Mouse (Mus musculus) embryonic facial prominence, embryonic 13.5 days (tissue): Measurements from ENCODE around the gene Edem1. TPM values are rescaled to one million over a fixed set of nuclear protein-coding genes. Genes with fewer than 3 reads are reported as not detected.

ENCODE experiments used
- ATAC-seq: fragments of 200-750 bp; cut with Nextera tagmentation; 2 replicates; pipeline ENCODE4 v1.8.0; 2017; ENCODE audit warnings: low read depth; ENCODE audit not compliant: insufficient number of reproducible peaks, insufficient read depth, low FRiP score, low TSS enrichment
- H3K27ac ChIP-seq: fragments of 300-500 bp; sonication (generic); 2 replicates; pipeline ENCODE4 v1.5.1; 2015; ENCODE audit warnings: moderate library complexity, mild to moderate bottlenecking, inconsistent platforms
- H3K27me3 ChIP-seq: fragments of 300-500 bp; sonication (generic); 2 replicates; pipeline ENCODE4 v1.6.1; 2015; ENCODE audit warnings: mild to moderate bottlenecking, inconsistent platforms
- H3K36me3 ChIP-seq: fragments of 300-500 bp; sonication (generic); 2 replicates; pipeline ENCODE4 v1.6.1; 2015; ENCODE audit warnings: mild to moderate bottlenecking, inconsistent platforms
- H3K4me1 ChIP-seq: fragments of 300-500 bp; sonication (generic); 2 replicates; pipeline ENCODE4 v1.6.1; 2015; ENCODE audit warnings: inconsistent platforms
- H3K4me2 ChIP-seq: fragments of 300-500 bp; sonication (generic); 2 replicates; pipeline ENCODE4 v1.6.1; 2015; ENCODE audit warnings: moderate library complexity, mild to moderate bottlenecking, inconsistent platforms
- H3K4me3 ChIP-seq: fragments of 300-500 bp; sonication (generic); 2 replicates; pipeline ENCODE4 v1.5.1; 2015; ENCODE audit warnings: mild to moderate bottlenecking, inconsistent platforms
- H3K9ac ChIP-seq: fragments of 300-500 bp; sonication (generic); 2 replicates; pipeline ENCODE4 v1.6.1; 2015; ENCODE audit warnings: mild to moderate bottlenecking, inconsistent platforms
- H3K9me3 ChIP-seq: fragments of 300-500 bp; sonication (generic); 2 replicates; pipeline ENCODE4 v1.6.1; 2016; ENCODE audit warnings: inconsistent platforms
- WGBS: fragments of 180-500 bp; shearing (Covaris S2); methylation state at CpG from one replicate; pipeline ENCODE4 v1.1.7; 2015; ENCODE audit warnings: mixed read lengths; 5-methylcytosine and 5-hydroxymethylcytosine counted together
- polyA plus RNA-seq: library from polyadenylated mRNA; unstranded; fragments of >200 nt; fragmentation: Nextera tagmentation; extraction: Ambion mirVana; gene quantifications from 2 replicates; pipeline ENCODE4 v1.2.1, GENCODE M21; 2015

Gene Edem1
- polyA plus RNA-seq, 1 experiment from 2014 or later: 19.5 TPM

DNA sequence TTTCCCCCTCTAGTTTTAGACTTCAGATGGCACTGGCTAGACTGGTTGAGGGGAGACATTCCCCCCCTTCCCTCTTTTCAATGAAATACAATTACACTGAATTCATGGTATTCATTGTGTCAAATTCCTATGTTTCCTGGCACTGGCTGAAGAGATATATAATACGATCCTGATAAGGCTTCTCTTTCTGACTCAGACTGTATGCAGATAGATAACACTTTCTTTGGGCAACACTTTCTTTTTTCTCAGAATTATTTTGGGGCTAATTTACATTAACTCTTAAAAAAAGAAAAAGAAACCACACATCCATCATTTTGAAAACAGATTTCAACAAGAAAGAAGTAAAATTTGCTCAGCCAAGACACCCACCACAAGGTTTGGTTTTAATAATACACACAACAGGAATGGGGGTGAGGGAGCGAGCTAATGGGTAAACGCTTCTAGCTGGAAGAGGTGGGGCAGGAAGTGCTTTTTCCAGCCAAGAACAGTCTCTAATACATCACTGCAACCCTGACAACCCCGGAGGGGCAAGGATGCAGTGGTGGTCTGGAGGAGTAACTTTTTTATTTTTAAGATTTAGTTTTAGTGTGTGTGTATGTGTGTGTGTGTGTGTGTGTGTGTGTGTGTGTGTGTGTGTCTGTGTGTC lies 52.0 kb downstream of the Edem1 start:
- H3K27me3 ChIP-seq: no peaks in the 10 kb centered on the region
- ATAC-seq: no peak
- no peak overlapping the region for H3K4me2 ChIP-seq
- H3K9ac ChIP-seq: no peak overlapping the region
- WGBS: 56% methylated on average over 4 of the region's 4 CpGs
- H3K9me3 ChIP-seq: peaks cover 3% of the 10 kb centered on the region; the same call in 1 of the 2 replicates
- H3K4me1 ChIP-seq: peaks cover 5% of the 10 kb centered on the region; the same call in 1 of the 2 replicates
- H3K4me3 ChIP-seq: no peak overlapping the region
- no peaks in the 10 kb centered on the region for H3K36me3 ChIP-seq
- H3K27ac ChIP-seq: no peak overlapping the region

DNA sequence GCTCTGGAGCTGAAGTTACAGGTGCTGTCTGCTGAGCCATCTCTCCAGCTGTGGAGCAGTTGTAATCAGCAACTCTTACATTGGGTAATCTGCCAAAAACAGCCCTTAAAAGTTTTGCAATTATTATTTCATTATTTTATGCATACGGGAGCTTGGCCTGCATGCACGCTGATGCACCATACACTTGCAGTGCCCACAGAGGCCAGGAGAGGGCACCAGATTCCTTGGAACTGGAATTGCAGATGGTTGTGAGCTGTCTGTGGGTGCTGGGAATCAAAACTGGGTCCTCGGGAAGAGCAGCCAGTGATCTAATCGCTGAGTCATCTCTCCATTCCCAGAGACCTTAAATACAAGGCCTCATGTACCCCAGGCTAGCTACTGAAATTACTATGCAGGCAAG lies 52.6 kb downstream of the Edem1 start:
- Histone ChIP-seq H3K36me3 (no peaks in the 10 kb centered on the region), H3K9me3 (peaks cover 3% of the 10 kb centered on the region; the same call in 1 of the 2 replicates), H3K4me2 (no peak overlapping the region), H3K9ac (no peak overlapping the region), H3K4me1 (peaks cover under 1% of the 10 kb centered on the region; the same call in 1 of the 2 replicates), H3K4me3 (no peak overlapping the region), H3K27ac (no peak overlapping the region), H3K27me3 (no peaks in the 10 kb centered on the region)
- ATAC-seq: no peak
- WGBS: 92% methylated on average over 4 of the region's 4 CpGs

DNA sequence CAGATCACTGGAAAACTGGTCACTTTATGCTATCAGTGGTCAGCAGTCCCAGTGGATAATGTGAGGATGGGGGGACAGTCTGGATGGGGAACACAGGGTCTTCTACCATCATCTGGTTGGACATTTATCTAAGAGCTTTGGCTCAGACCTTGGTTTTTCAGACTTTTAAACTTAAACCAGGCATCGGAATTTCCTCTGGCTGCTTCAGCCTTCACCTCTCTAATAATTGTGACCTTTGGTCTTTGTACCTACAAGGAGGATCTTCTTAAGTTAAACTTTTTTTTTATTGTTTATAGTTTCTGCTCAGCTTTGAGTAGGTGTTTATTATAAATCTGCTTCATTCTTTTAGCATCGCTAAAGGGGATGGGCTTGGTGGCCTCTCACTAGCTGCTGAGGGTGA lies 55.4 kb downstream of the Edem1 start:
- Histone ChIP-seq H3K9me3 (peaks cover 3% of the 10 kb centered on the region; the same call in 1 of the 2 replicates), H3K36me3 (no peaks in the 10 kb centered on the region), H3K27me3 (no peaks in the 10 kb centered on the region), H3K4me1 (no peaks in the 10 kb centered on the region), H3K27ac (no peak overlapping the region), H3K4me3 (no peak overlapping the region), H3K9ac (no peak overlapping the region), H3K4me2 (no peak overlapping the region)
- no peak for ATAC-seq
- 88% methylated on average over 2 of the region's 2 CpGs for WGBS

DNA sequence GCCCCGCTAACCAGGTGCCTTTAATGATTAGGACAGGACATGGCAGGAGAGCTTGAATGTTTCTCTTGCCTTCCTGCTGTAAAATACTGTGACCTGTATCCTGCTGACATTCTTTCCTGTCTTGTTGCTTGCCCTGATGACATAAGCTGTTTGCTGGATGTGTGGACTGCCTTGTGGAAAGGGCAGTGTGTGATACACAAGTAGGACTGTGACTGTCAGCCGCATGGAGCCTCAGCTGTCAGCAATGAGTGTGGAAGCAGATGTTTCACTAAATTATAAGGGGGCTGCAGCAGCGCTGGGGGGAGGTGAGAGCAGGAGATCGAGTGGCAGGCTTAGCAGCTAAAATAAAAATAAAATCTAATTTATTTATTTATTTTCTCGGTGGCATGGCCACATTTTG lies 56.2 kb downstream of the Edem1 start:
- no peaks in the 10 kb centered on the region for H3K4me1 ChIP-seq
- no peak overlapping the region for H3K9ac ChIP-seq
- H3K4me2 ChIP-seq: no peak overlapping the region
- 61% methylated on average over 5 of the region's 5 CpGs for WGBS
- no peak overlapping the region for H3K4me3 ChIP-seq
- H3K9me3 ChIP-seq: no peaks in the 10 kb centered on the region
- no peaks in the 10 kb centered on the region for H3K27me3 ChIP-seq
- no peak overlapping the region for H3K27ac ChIP-seq
- ATAC-seq: no peak
- H3K36me3 ChIP-seq: no peaks in the 10 kb centered on the region

DNA sequence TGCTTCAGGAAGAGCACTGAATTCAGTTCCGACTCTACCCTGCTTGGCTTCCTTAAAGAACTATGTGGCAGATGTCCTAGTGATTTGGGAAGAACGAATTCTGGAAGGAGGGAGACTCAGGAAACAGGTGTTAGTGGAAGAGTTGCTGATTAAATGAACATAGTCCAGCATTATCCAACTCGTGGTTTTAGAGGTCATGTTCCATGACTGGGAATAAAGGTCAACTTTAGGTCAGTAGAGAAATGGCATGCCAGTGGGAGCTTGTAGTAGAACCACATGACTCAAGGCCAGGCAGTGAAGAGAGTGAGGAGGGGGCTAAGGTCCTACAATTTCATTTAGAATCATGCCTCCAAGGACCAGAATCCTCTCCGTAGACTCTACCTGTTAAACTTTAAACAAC lies 57.9 kb downstream of the Edem1 start:
- Histone ChIP-seq H3K4me2 (no peak overlapping the region), H3K36me3 (no peaks in the 10 kb centered on the region), H3K9me3 (no peaks in the 10 kb centered on the region), H3K27me3 (no peaks in the 10 kb centered on the region), H3K9ac (no peak overlapping the region), H3K4me3 (no peak overlapping the region), H3K27ac (no peak overlapping the region), H3K4me1 (no peaks in the 10 kb centered on the region)
- 63% methylated on average over 4 of the region's 4 CpGs for WGBS
- no peak for ATAC-seq

DNA sequence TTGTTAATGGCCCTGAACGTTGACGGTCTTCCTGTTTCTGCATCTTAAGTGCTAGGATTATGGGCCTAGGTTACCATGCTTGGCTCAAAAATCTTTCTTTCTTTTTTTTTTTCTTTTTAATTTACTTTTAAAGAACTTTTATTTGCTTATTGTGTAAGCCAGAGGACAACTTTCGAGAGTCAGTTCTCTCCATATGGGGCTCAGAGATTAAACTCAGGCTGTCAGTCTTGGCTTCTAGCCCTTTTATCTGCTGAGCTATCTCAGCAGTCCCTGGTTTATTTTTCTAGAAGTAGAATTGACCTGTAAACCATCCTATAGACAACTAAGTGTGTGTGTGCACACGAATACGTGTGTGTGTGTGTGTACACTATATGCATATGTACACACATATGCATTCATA lies 64.1 kb downstream of the Edem1 start:
- H3K4me3 ChIP-seq: no peak overlapping the region
- no peaks in the 10 kb centered on the region for H3K36me3 ChIP-seq
- 83% methylated on average over 5 of the region's 5 CpGs for WGBS
- H3K4me2 ChIP-seq: no peak overlapping the region
- no peak for ATAC-seq
- no peaks in the 10 kb centered on the region for H3K4me1 ChIP-seq
- H3K27ac ChIP-seq: no peak overlapping the region
- H3K27me3 ChIP-seq: no peaks in the 10 kb centered on the region
- no peak overlapping the region for H3K9ac ChIP-seq
- no peaks in the 10 kb centered on the region for H3K9me3 ChIP-seq

DNA sequence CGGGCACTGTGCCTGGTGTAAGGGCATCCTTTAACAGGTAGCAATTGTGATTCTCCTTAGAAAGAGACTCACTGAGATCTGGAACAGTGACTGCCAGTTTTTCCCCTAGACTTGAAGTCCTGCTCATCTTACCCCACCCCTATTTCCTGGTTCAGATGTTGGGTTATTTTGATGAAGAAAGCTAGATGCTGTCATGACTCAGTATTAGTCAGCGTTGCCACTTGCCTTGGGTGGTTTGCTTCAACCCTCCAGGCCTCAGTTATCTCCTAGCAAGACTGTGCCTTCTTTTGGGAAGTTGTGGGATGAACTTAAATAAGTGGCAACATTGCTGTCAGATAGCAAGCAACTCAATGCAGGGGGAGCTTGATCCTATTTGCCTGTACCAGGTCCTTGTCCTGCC lies 66.7 kb downstream of the Edem1 start:
- Histone ChIP-seq H3K9ac (no peak overlapping the region), H3K27me3 (no peaks in the 10 kb centered on the region), H3K9me3 (no peaks in the 10 kb centered on the region), H3K4me3 (no peak overlapping the region), H3K4me1 (no peaks in the 10 kb centered on the region), H3K27ac (no peak overlapping the region), H3K4me2 (no peak overlapping the region), H3K36me3 (no peaks in the 10 kb centered on the region)
- WGBS: 81% methylated on average over 2 of the region's 2 CpGs
- ATAC-seq: no peak

DNA sequence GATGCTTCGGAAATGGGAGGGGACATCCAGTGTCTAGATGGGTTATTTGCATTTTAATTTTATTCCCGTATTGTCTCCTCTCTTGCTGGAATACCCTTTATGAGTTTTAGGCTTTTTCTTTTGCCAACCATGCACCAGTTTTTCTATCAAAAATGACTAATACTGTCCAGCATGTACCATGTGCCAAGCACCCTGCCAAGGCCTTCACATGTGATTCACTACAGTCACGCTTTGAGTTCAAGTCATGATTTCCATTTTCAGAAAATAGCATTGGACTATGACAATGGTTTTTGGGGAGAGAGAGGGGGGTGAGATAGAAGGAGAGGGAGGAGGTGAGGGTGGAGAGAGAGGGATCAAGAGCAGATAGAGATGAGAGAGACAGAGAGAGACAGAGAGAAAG lies 67.5 kb downstream of the Edem1 start:
- Histone ChIP-seq H3K9ac (no peak overlapping the region), H3K27me3 (no peaks in the 10 kb centered on the region)
- no peak for ATAC-seq

DNA sequence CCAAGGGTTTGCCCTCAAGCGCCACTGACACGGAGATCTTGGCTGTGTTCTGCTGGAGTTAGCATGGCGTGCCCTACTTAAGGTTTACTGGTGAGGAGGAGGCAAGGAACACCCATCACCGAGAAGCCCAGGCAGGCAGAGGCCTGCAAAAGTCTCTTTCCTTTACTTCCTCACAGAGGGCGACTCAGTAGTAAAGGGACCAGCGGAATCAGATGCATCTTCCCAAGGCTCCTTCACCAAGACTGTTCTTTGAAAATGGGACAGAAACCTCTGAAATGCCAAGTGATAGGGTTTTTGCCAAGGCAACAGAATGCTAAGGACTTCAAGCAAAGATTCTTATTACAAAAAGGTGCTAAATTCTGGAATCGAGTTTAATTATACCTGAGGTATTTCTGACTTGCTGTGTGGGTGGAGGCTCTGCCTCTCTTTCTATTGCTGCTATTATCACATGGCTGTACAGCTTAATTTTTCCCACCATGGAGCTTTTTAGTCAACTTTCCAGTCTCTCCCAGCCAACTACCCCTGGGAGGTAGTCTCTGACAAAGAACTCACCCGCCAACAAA lies 68.2 kb downstream of the Edem1 start:
- 79% methylated on average over 8 of the region's 8 CpGs for WGBS

More for the DNA sequence above, 67.5 kb downstream of the Edem1 start:
- Histone ChIP-seq H3K36me3 (no peaks in the 10 kb centered on the region), H3K4me1 (no peaks in the 10 kb centered on the region), H3K9me3 (no peaks in the 10 kb centered on the region), H3K4me3 (no peak overlapping the region), H3K27ac (no peak overlapping the region), H3K4me2 (no peak overlapping the region)
- 77% methylated on average over 3 of the region's 3 CpGs for WGBS

DNA sequence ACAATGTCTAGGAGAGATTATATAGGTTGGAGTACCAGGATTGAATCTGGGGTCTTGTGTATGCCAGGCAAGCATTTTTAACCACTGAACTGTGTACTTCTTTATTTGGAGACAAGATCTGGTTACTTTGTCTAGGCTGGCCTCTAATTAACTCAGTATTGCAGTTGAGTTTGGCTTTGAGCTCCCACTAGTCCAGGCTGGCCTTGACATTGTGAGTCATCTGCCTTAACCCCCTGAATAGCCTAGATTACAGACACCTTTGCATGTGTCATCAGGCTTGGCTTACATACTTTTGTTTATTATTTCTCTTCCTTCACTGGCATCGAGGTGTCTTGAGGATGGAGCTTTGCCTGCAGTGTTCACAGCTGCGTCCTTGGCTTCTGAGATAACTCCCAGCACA lies 70.8 kb downstream of the Edem1 start:
- no peak overlapping the region for H3K4me2 ChIP-seq
- H3K27ac ChIP-seq: no peak overlapping the region
- H3K9ac ChIP-seq: no peak overlapping the region
- H3K9me3 ChIP-seq: no peaks in the 10 kb centered on the region
- no peak for ATAC-seq
- no peak overlapping the region for H3K4me3 ChIP-seq
- WGBS: 75% methylated on average over 2 of the region's 2 CpGs
- no peaks in the 10 kb centered on the region for H3K4me1 ChIP-seq
- H3K27me3 ChIP-seq: no peaks in the 10 kb centered on the region
- no peaks in the 10 kb centered on the region for H3K36me3 ChIP-seq

More for the DNA sequence above, 68.2 kb downstream of the Edem1 start:
- H3K4me2 ChIP-seq: no peak overlapping the region
- ATAC-seq: no peak
- H3K9me3 ChIP-seq: no peaks in the 10 kb centered on the region
- no peak overlapping the region for H3K27ac ChIP-seq
- H3K4me3 ChIP-seq: no peak overlapping the region
- H3K9ac ChIP-seq: no peak overlapping the region
- no peaks in the 10 kb centered on the region for H3K36me3 ChIP-seq
- no peaks in the 10 kb centered on the region for H3K4me1 ChIP-seq
- H3K27me3 ChIP-seq: no peaks in the 10 kb centered on the region

DNA sequence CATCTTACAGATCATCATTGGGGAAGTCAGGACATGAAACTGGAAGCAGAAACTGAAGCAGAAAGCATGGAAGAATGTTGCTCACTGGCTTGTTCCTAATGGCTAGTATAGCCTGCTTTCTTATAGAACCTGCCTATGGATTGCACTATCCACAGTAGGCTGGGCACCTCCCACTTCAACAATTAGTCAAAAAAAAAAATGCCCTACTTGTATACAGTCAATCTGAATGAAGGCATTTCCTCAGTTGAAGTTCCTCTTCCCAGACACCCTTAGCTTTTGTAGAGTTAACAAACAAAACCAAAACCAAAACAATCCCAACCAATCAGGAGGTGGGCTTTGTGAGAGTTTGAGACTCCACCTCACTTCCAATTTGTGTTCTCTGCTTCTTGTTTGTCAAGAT lies 73.7 kb downstream of the Edem1 start:
- H3K9me3 ChIP-seq: no peaks in the 10 kb centered on the region
- H3K36me3 ChIP-seq: no peaks in the 10 kb centered on the region
- no peak for ATAC-seq
- H3K4me3 ChIP-seq: no peak overlapping the region
- H3K27me3 ChIP-seq: no peaks in the 10 kb centered on the region
- H3K4me2 ChIP-seq: no peak overlapping the region
- H3K27ac ChIP-seq: no peak overlapping the region
- no peaks in the 10 kb centered on the region for H3K4me1 ChIP-seq
- H3K9ac ChIP-seq: no peak overlapping the region

DNA sequence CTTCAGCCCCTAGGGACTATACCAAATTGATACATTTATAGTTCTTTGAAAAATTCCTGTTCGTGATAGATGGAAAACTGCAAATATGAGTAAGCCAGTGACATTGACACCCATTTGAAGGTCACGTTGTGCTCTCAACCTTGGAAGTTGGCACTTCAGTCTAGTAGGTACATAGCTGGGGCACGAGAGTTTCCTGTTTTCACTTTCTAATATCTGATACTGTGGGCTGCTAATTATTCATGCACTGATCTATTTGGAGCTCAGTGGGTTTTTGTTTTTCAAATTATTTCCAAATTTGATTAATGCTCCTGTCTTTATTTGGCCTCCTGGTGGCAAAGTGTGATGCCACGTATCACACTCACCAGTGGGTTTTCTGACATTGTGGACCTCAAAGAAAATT lies 74.8 kb downstream of the Edem1 start:
- H3K9me3 ChIP-seq: no peaks in the 10 kb centered on the region
- no peaks in the 10 kb centered on the region for H3K27me3 ChIP-seq
- no peak overlapping the region for H3K4me3 ChIP-seq
- H3K36me3 ChIP-seq: no peaks in the 10 kb centered on the region
- H3K4me1 ChIP-seq: no peaks in the 10 kb centered on the region
- no peak for ATAC-seq
- no peak overlapping the region for H3K27ac ChIP-seq
- no peak overlapping the region for H3K9ac ChIP-seq
- WGBS: 78% methylated on average over 4 of the region's 4 CpGs
- no peak overlapping the region for H3K4me2 ChIP-seq
